Mouse (Mus musculus) retina, postnatal 1 day (tissue): ENCODE measurements around the gene Stk31.
"Not testable (repeated sequence)": the region's sequence is repeated elsewhere in the genome, so short reads cannot be mapped to it uniquely, and the experiment has no call there.

Experiments
- DNase-seq: peaks from one replicate; pipeline ENCODE4 v3.0.0-alpha.2; 2012

Gene Stk31

DNA sequence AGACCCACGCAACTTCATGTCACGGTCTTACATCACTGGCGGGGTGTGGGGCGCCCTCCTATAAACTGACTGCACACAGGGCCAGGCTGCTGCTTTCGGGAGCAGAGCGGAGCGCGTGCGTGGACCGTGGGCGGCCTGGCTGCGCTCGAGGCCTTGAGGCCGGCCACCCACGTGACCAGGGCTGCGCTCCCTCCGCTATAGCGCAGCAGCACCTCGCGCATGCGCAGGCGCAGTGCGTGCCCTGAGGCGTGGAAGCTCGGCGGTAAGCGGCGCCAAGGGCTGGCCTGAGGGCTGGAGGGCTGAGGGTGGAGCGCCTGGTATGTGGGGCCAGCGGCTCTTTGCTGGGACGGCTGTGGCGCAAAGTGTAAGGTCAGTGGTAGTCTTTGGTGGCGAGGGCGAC, at the start of gene Stk31:
TSS of gene Stk31 (plus strand) at position 289 of the 400 bp plus-strand sequence.
- no peak for DNase-seq

- DNase-seq = no peak
Observed at GRCm38 (mm10) chr6:49349826-49350225, 45.6 kb upstream of the Stk31 start.

- DNase-seq = no peak
Observed at GRCm38 (mm10) chr6:49354613-49355012, 40.8 kb upstream of the Stk31 start.

DNA sequence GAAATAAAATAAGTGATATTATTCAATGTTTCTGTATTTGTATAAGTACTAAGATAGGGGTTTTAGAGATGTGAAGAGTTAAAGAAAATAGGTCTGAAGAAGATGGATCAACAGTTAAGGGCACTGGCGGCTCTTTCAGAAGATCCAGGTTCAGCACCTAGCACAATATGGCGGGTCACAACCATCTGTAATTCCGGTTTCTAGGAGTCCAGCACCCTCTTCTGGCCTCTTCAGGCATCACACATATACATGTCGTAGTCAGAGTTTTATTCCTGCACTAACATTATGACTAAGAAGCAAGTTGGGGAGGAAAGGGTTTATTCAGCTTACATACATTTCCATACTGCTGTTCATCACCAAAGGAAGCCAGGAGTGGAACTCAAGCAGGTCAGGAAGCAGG, 40.2 kb upstream of the Stk31 start:
- DNase-seq = no peak

- DNase-seq = peak; percentile 13
Observed at GRCm38 (mm10) chr6:49360420-49360819, 35.0 kb upstream of the Stk31 start.

- DNase-seq = peak; percentile 98
Observed at GRCm38 (mm10) chr6:49367159-49368054, 28.0 kb upstream of the Stk31 start, which contains the start of gene Fam221a. Fam221a (plus strand) TSS chr6:49367739.

- DNase-seq = peak; percentile 24
Observed at GRCm38 (mm10) chr6:49368212-49368611, 27.2 kb upstream of the Stk31 start.

DNA sequence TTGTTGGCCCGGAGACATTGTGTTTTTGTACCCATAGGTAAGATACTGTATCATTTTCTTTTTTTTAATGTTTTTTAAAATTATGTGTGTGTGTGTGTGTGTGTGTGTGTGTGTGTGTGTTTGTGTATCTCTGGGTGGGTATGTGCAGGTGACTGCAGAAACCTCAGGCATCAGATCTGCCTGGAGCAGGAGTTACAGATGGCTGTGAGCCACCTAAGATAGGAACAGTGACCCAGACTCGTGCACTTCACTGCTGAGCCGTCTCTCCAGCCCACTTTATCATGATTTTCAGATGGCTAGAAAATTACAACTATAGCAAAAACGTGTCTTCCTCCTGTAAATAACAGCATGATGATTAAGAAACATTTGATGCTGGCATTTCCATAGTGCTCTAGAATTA, 22.7 kb upstream of the Stk31 start:
- no peak for DNase-seq

GRCm38 (mm10) chr6:49373943-49374342, 21.5 kb upstream of the Stk31 start:
- DNase-seq = no peak

- no peak for DNase-seq
Observed at GRCm38 (mm10) chr6:49378328-49378727, 17.1 kb upstream of the Stk31 start.

DNA sequence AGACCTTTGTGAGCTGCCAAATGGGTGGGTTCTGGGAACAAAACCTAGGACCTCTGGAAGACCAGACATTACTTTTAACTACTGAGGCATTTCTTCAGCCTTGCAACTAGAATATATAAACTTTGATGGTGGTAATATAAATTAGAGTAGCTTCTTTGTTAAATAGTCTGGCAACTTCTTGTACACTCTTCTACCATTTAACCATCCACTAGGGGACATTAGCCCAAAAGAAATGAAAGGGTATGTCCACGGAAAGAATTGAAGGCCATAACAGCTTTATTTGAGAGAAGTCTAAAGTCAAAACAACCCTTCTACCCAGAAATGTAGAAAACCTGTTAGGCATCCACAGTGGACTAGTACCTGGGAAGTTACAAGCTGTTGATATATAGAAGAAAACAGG, 1.1 kb upstream of the Stk31 start:
- DNase-seq = no peak

GRCm38 (mm10) chr6:49397466-49397865, 2.1 kb downstream of the Stk31 start:
- DNase-seq = peak; percentile 65

- DNase-seq = peak; percentile 58
Observed at GRCm38 (mm10) chr6:49398365-49398764, 3.0 kb downstream of the Stk31 start.

- DNase-seq = no peak
Observed at GRCm38 (mm10) chr6:49410830-49411229, 15.4 kb downstream of the Stk31 start.

GRCm38 (mm10) chr6:49412967-49413366, 17.6 kb downstream of the Stk31 start:
- DNase-seq = not testable (repeated sequence)

- DNase-seq = no peak
Observed at GRCm38 (mm10) chr6:49415971-49416370, 20.6 kb downstream of the Stk31 start.

DNA sequence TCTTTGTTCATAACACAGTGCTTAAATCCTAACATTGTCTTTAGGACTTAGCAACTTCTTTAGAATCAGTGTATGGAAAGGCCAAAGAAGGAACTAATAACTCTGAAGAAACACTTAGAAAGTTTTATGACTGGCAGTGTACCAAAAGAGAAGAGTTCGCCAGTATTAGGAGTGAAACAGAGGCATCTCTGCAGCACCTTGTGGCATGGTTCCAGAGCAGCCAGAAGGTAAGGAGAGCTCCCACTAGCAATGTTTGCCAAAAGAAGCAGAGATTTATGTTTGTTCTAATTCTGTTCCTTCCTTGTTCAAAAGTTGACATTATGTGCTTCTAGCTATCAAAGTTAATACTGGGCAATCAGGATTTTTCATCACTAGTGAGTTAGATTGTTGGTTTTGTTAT, 41.9 kb downstream of the Stk31 start:
- no peak for DNase-seq

GRCm38 (mm10) chr6:49458112-49458511, 62.7 kb downstream of the Stk31 start:
- DNase-seq = no peak

GRCm38 (mm10) chr6:49483205-49483604, 87.8 kb downstream of the Stk31 start:
- no peak for DNase-seq

DNA sequence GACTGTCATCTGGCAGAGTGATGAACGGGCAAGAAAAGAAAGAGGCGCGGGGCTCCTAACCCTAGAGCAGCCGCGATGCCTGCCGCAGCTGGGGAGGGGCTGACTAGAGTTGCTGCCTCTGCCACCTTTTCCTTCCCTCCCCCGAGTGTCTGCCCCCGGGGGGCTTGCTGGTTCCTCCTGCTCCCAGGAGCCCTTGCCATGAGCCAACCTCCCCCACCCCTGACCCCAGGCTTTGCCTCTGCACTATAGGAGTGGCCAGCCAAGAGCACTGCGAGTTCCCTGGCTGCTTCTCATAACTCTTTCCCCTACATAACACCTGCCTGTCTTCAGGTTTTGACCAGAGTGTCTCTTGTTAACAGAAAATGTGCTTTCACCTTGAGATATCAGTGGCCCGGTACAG, 96.1 kb downstream of the Stk31 start:
- no peak for DNase-seq

DNA sequence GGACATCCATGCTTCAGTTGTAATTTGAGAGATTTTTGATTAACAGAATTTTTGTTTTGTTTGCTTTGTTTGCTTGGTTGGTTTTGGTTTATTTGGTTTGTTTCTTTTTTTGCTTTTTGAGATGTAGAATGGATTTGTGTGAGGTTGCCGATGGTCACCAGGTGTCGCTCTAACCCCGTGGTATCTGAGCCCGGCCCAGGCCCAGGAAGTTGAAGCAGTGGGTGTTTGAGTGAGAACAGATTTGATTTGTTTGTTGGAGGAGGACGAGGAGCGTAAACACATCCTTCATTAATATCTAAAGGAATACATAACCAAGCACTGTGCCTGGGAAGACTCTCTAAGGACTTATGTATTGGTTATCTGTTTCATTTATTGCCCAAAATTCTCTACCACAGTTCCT, 123.6 kb downstream of the Stk31 start:
- DNase-seq = peak; percentile 70
